Mouse (Mus musculus): ENCODE measurements around the gene Ptprg.

GRCm38 (mm10) chr14:11752678-11753077 is 199.3 kb downstream of the Ptprg start:
- TF ChIP-seq EP300 (IDR thresholded peaks at IDR 0.05; ENCODE audit: low read depth) (no peak), CTCF (IDR thresholded peaks at IDR 0.05; ENCODE audit: low read depth) (no peak)
